Mouse (Mus musculus): ENCODE results near the gene Unc119b.
"Not testable (repeated sequence)": the region's sequence is repeated elsewhere in the genome, so short reads cannot be mapped to it uniquely, and the experiment has no call there.

Unc119b gene

GRCm38 (mm10) chr5:115089592-115090268, 45.0 kb downstream of the Unc119b start:
- no peak for DNase-seq (ENCODE audit: low read depth)

- no peak for DNase-seq (ENCODE audit: low read depth)
Observed at GRCm38 (mm10) chr5:115085675-115086074, 49.1 kb downstream of the Unc119b start.

- no peak for DNase-seq (ENCODE audit: low read depth)
Observed at GRCm38 (mm10) chr5:115083492-115083891, 51.3 kb downstream of the Unc119b start.

GRCm38 (mm10) chr5:115081636-115082035, 53.1 kb downstream of the Unc119b start:
- no peak for DNase-seq (ENCODE audit: low read depth)

- peak; percentile 75 for DNase-seq (ENCODE audit: low read depth)
Observed at GRCm38 (mm10) chr5:115076144-115076901, 58.5 kb downstream of the Unc119b start.

- no peak for DNase-seq (ENCODE audit: low read depth)
Observed at GRCm38 (mm10) chr5:115074749-115075148, 60.0 kb downstream of the Unc119b start.

- DNase-seq (ENCODE audit: low read depth), result not testable (repeated sequence)
Observed at GRCm38 (mm10) chr5:115073306-115073705, 61.5 kb downstream of the Unc119b start.

All from 416B (cell line).